Mouse (Mus musculus) heart, embryonic 14.5 days (tissue): ENCODE measurements around the gene D130043K22Rik. TPM values are rescaled to one million over a fixed set of nuclear protein-coding genes. Genes with fewer than 3 reads are reported as not detected.

ENCODE experiments used
- ATAC-seq: fragments of 200-750 bp; cut with Nextera tagmentation; 2 replicates; pipeline ENCODE4 v1.8.0; 2017; ENCODE audit warnings: low read depth, moderate TSS enrichment; ENCODE audit not compliant: insufficient number of reproducible peaks, insufficient read depth, low FRiP score
- H3K27ac ChIP-seq, 2 experiments: fragments of 200-500 bp in 1 of 2; fragments of 300-500 bp in 1 of 2; sonication (generic) in 1 of 2; replicated peaks in 1 of 2; 2 replicates each; pipeline ENCODE4 v1.5.1; 2012 to 2014; ENCODE audit warnings: low read depth in 2 of 2, low read length in 2 of 2, control low read depth in 1 of 2, mild to moderate bottlenecking in 1 of 2, mixed read lengths in 1 of 2; ENCODE audit not compliant: control insufficient read depth in 1 of 2, insufficient read depth in 1 of 2
- H3K27me3 ChIP-seq: fragments of 300-500 bp; sonication (generic); 2 replicates; pipeline ENCODE4 v1.6.1; 2014; ENCODE audit warnings: mild to moderate bottlenecking, low read length, control low read depth; ENCODE audit not compliant: control insufficient read depth, insufficient read depth
- H3K36me3 ChIP-seq: fragments of 300-500 bp; sonication (generic); 2 replicates; pipeline ENCODE4 v1.6.1; 2014; ENCODE audit warnings: mild to moderate bottlenecking, control low read depth, low read length, mixed read lengths; ENCODE audit not compliant: control insufficient read depth, insufficient read depth
- H3K4me1 ChIP-seq, 2 experiments: fragments of 200-500 bp in 1 of 2; fragments of 300-500 bp in 1 of 2; sonication (generic) in 1 of 2; 2 replicates each; pipeline ENCODE4 v1.6.1; 2012 to 2014; ENCODE audit warnings: low read length in 2 of 2, control low read depth in 1 of 2, mixed read lengths in 1 of 2; ENCODE audit not compliant: control insufficient read depth in 2 of 2, insufficient read depth in 2 of 2
- H3K4me2 ChIP-seq: fragments of 300-500 bp; sonication (generic); 2 replicates; pipeline ENCODE4 v1.6.1; 2014; ENCODE audit warnings: mild to moderate bottlenecking, low read length
- H3K4me3 ChIP-seq, 2 experiments: fragments of 200-500 bp in 1 of 2; fragments of 300-500 bp in 1 of 2; sonication (generic) in 1 of 2; 2 replicates each; pipeline ENCODE4 v1.5.1; 2012 to 2014; ENCODE audit warnings: low read length in 2 of 2, mild to moderate bottlenecking in 2 of 2, control low read depth in 1 of 2, low read depth in 1 of 2, moderate library complexity in 1 of 2; ENCODE audit not compliant: control insufficient read depth in 1 of 2, insufficient read depth in 1 of 2
- H3K9ac ChIP-seq: fragments of 300-500 bp; sonication (generic); 2 replicates; pipeline ENCODE4 v1.6.1; 2014; ENCODE audit warnings: mild to moderate bottlenecking, low read length
- H3K9me3 ChIP-seq: fragments of 300-500 bp; sonication (generic); 2 replicates; pipeline ENCODE4 v1.6.1; 2016; ENCODE audit warnings: low read length, control low read depth; ENCODE audit not compliant: control insufficient read depth
- WGBS: fragments of 180-500 bp; shearing (Covaris S2); extraction: QIAGEN DNeasy Blood & Tissue Kit; methylation state at CpG from one replicate; pipeline ENCODE4 v1.1.7; 2014; 5-methylcytosine and 5-hydroxymethylcytosine counted together
- polyA plus RNA-seq: library from polyadenylated mRNA; unstranded; fragments of >200 nt; fragmentation: Nextera tagmentation; extraction: Ambion mirVana; gene quantifications from 2 replicates; pipeline ENCODE4 v1.2.1, GENCODE M21; 2014

D130043K22Rik gene
- 0.04 and 0.15 TPM in 2 replicates for polyA plus RNA-seq

GRCm38 (mm10) chr13:24844983-24845955 lies at the start of gene D130043K22Rik:
Gene D130043K22Rik (plus strand): TSS chr13:24845135.
- Histone ChIP-seq H3K4me3 (peak within 1 kb of the TSS; percentile 45 to 53), H3K9ac (peak within 1 kb of the TSS; percentile 57), H3K4me2 (peak within 1 kb of the TSS; percentile 94), H3K27me3 (no peaks in the 10 kb centered on the region), H3K27ac (no peak within 1 kb of the TSS), H3K4me1 (peaks cover 5 to 7% of the 10 kb centered on the region in 2 experiments; a peak in 2 of 4 replicates), H3K36me3 (peaks cover 18% of the 10 kb centered on the region), H3K9me3 (no peaks in the 10 kb centered on the region)
- 15% methylated on average over 40 of the region's 40 CpGs for WGBS
- no peak for ATAC-seq

GRCm38 (mm10) chr13:24798686-24799085 lies 46.2 kb upstream of the D130043K22Rik start:
- Histone ChIP-seq H3K9ac (no peak overlapping the region), H3K36me3 (0 out of 2 replicates have a peak, but pooled peaks cover 3% of the 10 kb centered on the region), H3K4me1 (peaks cover 0 to 12% of the 10 kb centered on the region in 2 experiments; a peak in 3 of 4 replicates), H3K9me3 (no peaks in the 10 kb centered on the region), H3K27ac (no peak overlapping the region), H3K27me3 (no peaks in the 10 kb centered on the region), H3K4me2 (no peak overlapping the region), H3K4me3 (no peak overlapping the region)
- WGBS, result 97% methylated on average over 4 of the region's 4 CpGs
- ATAC-seq, result no peak

GRCm38 (mm10) chr13:24799378-24799777 lies 45.6 kb upstream of the D130043K22Rik start:
- H3K4me1 ChIP-seq, result peaks cover 0 to 17% of the 10 kb centered on the region in 2 experiments; a peak in 3 of 4 replicates
- H3K9ac ChIP-seq, result peak overlapping the region; percentile 99
- peak overlapping the region in 1 of 2 experiments; percentile 99; a peak in 2 of 4 replicates for H3K4me3 ChIP-seq
- no peaks in the 10 kb centered on the region for H3K9me3 ChIP-seq
- H3K27me3 ChIP-seq, result no peaks in the 10 kb centered on the region
- ATAC-seq, result no peak
- peak overlapping the region in 1 of 2 experiments; percentile 84; a peak in 1 of 4 replicates for H3K27ac ChIP-seq
- 60% methylated on average over 5 of the region's 5 CpGs for WGBS
- H3K36me3 ChIP-seq, result 0 out of 2 replicates have a peak, but pooled peaks cover 3% of the 10 kb centered on the region
- peak overlapping the region; percentile 91 for H3K4me2 ChIP-seq

- peak overlapping the region; percentile 74 to 99 for H3K4me3 ChIP-seq
- peaks cover 0 to 21% of the 10 kb centered on the region in 2 experiments; a peak in 3 of 4 replicates for H3K4me1 ChIP-seq
- peak overlapping the region; percentile 91 for H3K4me2 ChIP-seq
- ATAC-seq, result peak; percentile 1; the same call in 1 of the 2 replicates
- peaks cover 8% of the 10 kb centered on the region for H3K36me3 ChIP-seq
- no peaks in the 10 kb centered on the region for H3K27me3 ChIP-seq
- peak overlapping the region; percentile 84 to 88 for H3K27ac ChIP-seq
- H3K9ac ChIP-seq, result peak overlapping the region; percentile 99
- WGBS, result under 1% methylated on average over 31 of the region's 31 CpGs
- no peaks in the 10 kb centered on the region for H3K9me3 ChIP-seq
Observed at GRCm38 (mm10) chr13:24799925-24800673, 44.8 kb upstream of the D130043K22Rik start.

GRCm38 (mm10) chr13:24800674-24801307 lies 44.1 kb upstream of the D130043K22Rik start:
- Histone ChIP-seq H3K4me1 (peaks cover 0 to 27% of the 10 kb centered on the region in 2 experiments; a peak in 3 of 4 replicates), H3K9ac (peak overlapping the region; percentile 99), H3K9me3 (no peaks in the 10 kb centered on the region), H3K27ac (peak overlapping the region; percentile 100), H3K4me2 (peak overlapping the region; percentile 91), H3K4me3 (peak overlapping the region; percentile 88 to 99), H3K27me3 (no peaks in the 10 kb centered on the region), H3K36me3 (peaks cover 15% of the 10 kb centered on the region)
- under 1% methylated on average over 42 of the region's 42 CpGs for WGBS
- ATAC-seq, result peak; percentile 98

GRCm38 (mm10) chr13:24801308-24801921 lies 43.5 kb upstream of the D130043K22Rik start, which contains the start of gene BC005537:
Gene BC005537 (plus strand): TSS chr13:24801657.
- Histone ChIP-seq H3K4me1 (peaks cover 0 to 27% of the 10 kb centered on the region in 2 experiments; a peak in 3 of 4 replicates), H3K27ac (peak within 1 kb of the TSS; percentile 100), H3K4me3 (peak within 1 kb of the TSS; percentile 88 to 99), H3K9me3 (no peaks in the 10 kb centered on the region), H3K9ac (peak within 1 kb of the TSS; percentile 99), H3K36me3 (peaks cover 22% of the 10 kb centered on the region), H3K27me3 (no peaks in the 10 kb centered on the region), H3K4me2 (peak within 1 kb of the TSS; percentile 91)
- peak; percentile 52 for ATAC-seq
- WGBS, result under 1% methylated on average over 54 of the region's 74 CpGs
